In genomic region chr10:68956539-68956938, GRCm38 (mm10) we compare ENCODE assay signal across 24 mouse cellular contexts.
DNase-seq lines count a peak whose midpoint lies in the region; ATAC-seq and TF ChIP-seq lines count a peak whose summit lies in the region.
"Had no signal": no experiment of that assay in that cellular context is flagged by ENCODE, and none has a peak within 500 bp of the region (broad histone marks: within the 10 kb centered on the region; RNA-seq: fewer than 3 reads in every experiment).

No protein-coding gene starts in this region.

- no peaks in the 10 kb centered on the region for H3K36me3 ChIP-seq in heart, embryonic 12.5 days
- H3K36me3 ChIP-seq: embryonic facial prominence, embryonic 12.5 days; forebrain, embryonic 10.5 days; forebrain, embryonic 15.5 days; kidney, embryonic 15.5 days; limb, embryonic 13.5 days; stomach, embryonic 15.5 days had no signal

- 44% methylated on average over 7 of the region's 7 CpGs for WGBS in heart, embryonic 12.5 days

- ATAC-seq in heart, embryonic 12.5 days (ENCODE audit: insufficient number of reproducible peaks, low FRiP score): no peak
- ATAC-seq: forebrain, embryonic 15.5 days; hindbrain, embryonic 16.5 days had no signal

- intact Hi-C loops in gastrocnemius, adult 2 months (cut with DNase I): no loop called here
- intact Hi-C loops in gastrocnemius, postnatal 14 days (cut with DNase I; ENCODE audit: low total_unique reads): no loop called here
- intact Hi-C loops in heart, postnatal 10 days (cut with DNase I): no loop called here
- intact Hi-C loops in left cerebral cortex, postnatal 4 days (cut with DNase I): no loop called here

- DNase-seq in gastrocnemius, adult 2 months: peak; percentile 53
- DNase-seq in gastrocnemius, postnatal 10 days: no peak
- peak; percentile 34 for DNase-seq in heart, adult 8-10 months (ENCODE audit: low spot score)
- DNase-seq in gastrocnemius, postnatal 14 days: peak; percentile 6
- peak; percentile 2 to 24 for DNase-seq in heart, postnatal 10 days
- no peak for DNase-seq in left cerebral cortex, postnatal 4 days
- no peak for DNase-seq in embryo, embryonic 11 days
- DNase-seq: adrenal gland, postnatal 36 days; B cell, adult 2 months; cerebellum, adult 11 months; cerebellum, adult 9-10 months; kidney, adult 18-20 months; kidney, postnatal 25 days; lung, postnatal 36 days had no signal

- H3K27me3 ChIP-seq in heart, embryonic 12.5 days (replicated peaks): no peaks in the 10 kb centered on the region
- H3K27me3 ChIP-seq: embryonic facial prominence, embryonic 12.5 days; forebrain, embryonic 15.5 days; kidney, embryonic 15.5 days; limb, embryonic 13.5 days; stomach, embryonic 15.5 days had no signal

- H3K9me3 ChIP-seq in heart, embryonic 12.5 days (replicated peaks): peaks cover 5% of the 10 kb centered on the region; the same call in 1 of the 2 replicates
- H3K9me3 ChIP-seq: embryonic facial prominence, embryonic 12.5 days; forebrain, embryonic 10.5 days; forebrain, embryonic 15.5 days; kidney, embryonic 15.5 days; limb, embryonic 13.5 days; stomach, embryonic 15.5 days had no signal

- no peak for TF ChIP-seq CTCF in gastrocnemius, adult 2 months (IDR thresholded peaks at IDR 0.05)

- H3K4me1 ChIP-seq in heart, embryonic 12.5 days (replicated peaks): 0 out of 2 replicates have a peak, but pooled peaks cover 3% of the 10 kb centered on the region
- H3K4me1 ChIP-seq: embryonic facial prominence, embryonic 12.5 days; forebrain, embryonic 10.5 days; forebrain, embryonic 15.5 days; kidney, embryonic 15.5 days; limb, embryonic 13.5 days; stomach, embryonic 15.5 days had no signal

- no peak overlapping the region for H3K4me2 ChIP-seq in heart, embryonic 12.5 days
- H3K4me2 ChIP-seq: embryonic facial prominence, embryonic 12.5 days; forebrain, embryonic 15.5 days; kidney, embryonic 15.5 days; limb, embryonic 13.5 days; liver, embryonic 11.5 days; midbrain, embryonic 11.5 days; stomach, embryonic 15.5 days had no signal

- H3K27ac ChIP-seq in gastrocnemius, adult 2 months: peak overlapping the region; percentile 77
- no peak overlapping the region for H3K27ac ChIP-seq in heart, embryonic 12.5 days (ENCODE audit: poor library complexity, severe bottlenecking)
- H3K27ac ChIP-seq: embryonic facial prominence, embryonic 12.5 days; forebrain, embryonic 10.5 days; forebrain, embryonic 15.5 days; kidney, embryonic 15.5 days; limb, embryonic 13.5 days; stomach, embryonic 15.5 days had no signal

- H3K4me3 ChIP-seq in gastrocnemius, adult 2 months: 0 out of 2 replicates have a peak overlapping the region, but pooled peaks have one; percentile 15
- no peak overlapping the region for H3K4me3 ChIP-seq in heart, embryonic 12.5 days
- H3K4me3 ChIP-seq: embryonic facial prominence, embryonic 12.5 days; forebrain, embryonic 10.5 days; forebrain, embryonic 15.5 days; kidney, embryonic 15.5 days; limb, embryonic 13.5 days; stomach, embryonic 15.5 days had no signal

- no peak overlapping the region for H3K9ac ChIP-seq in heart, embryonic 12.5 days
- H3K9ac ChIP-seq: embryonic facial prominence, embryonic 12.5 days; forebrain, embryonic 15.5 days; kidney, embryonic 15.5 days; limb, embryonic 13.5 days; stomach, embryonic 15.5 days had no signal

Comparison
In these comparisons a context has a peak if more than half of its experiments do, and no peak if none do; other contexts are left out.
1. DNase-seq: peak in gastrocnemius, adult 2 months (single experiment), heart, adult 8-10 months (single experiment), gastrocnemius, postnatal 14 days (single experiment) and heart, postnatal 10 days (2 of 2); none in gastrocnemius, postnatal 10 days (single experiment), left cerebral cortex, postnatal 4 days (single experiment) and embryo, embryonic 11 days (single experiment).